Mouse (Mus musculus): ENCODE results near the gene Hscb. TPM values are rescaled to one million over a fixed set of nuclear protein-coding genes. Genes with fewer than 3 reads are reported as not detected.

The Hscb gene
- polyA plus RNA-seq, 1 experiment from 2014 or later: 10.7 TPM

DNA sequence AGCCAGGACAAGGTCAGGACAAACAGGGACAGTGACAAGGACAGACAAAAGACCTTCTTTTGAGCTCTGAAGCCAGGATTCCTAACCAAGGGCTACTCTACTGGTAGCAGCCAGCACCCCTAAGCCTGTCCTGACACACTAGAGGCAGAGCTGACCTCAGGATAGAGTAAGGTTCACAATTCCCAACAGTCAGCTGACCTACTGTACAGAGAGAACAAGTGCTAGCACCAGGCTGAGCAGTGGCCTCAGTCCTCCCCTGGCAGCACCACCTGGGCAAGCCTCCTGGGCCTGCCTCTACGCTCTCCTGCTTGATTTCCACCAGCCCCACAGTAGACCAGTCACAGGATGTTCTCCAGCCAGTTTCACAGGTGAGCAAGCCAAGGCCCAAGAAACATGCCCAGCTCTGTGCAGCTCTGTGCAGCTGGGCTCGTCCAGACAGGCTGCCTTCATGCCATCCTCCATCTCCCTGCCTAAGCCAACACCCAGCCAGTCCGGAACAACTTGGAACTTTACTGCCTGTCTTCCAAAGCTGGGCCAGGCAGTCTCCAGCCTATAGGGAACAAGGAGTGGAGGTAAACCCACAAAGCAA is 38.4 kb downstream of the Hscb start:
- 91% methylated on average over 3 of the region's 3 CpGs for WGBS
- no peak overlapping the region for H3K4me2 ChIP-seq
- no peak overlapping the region for H3K27ac ChIP-seq
- no peak overlapping the region for H3K4me3 ChIP-seq
- no peaks in the 10 kb centered on the region for H3K9me3 ChIP-seq
- no peak for ATAC-seq (ENCODE audit: low FRiP score)
- H3K4me1 ChIP-seq (replicated peaks): peaks cover 35% of the 10 kb centered on the region
- H3K27me3 ChIP-seq: no peaks in the 10 kb centered on the region
- peak overlapping the region; percentile 13; the same call in 1 of the 2 replicates for H3K9ac ChIP-seq
- peaks cover 85% of the 10 kb centered on the region for H3K36me3 ChIP-seq

DNA sequence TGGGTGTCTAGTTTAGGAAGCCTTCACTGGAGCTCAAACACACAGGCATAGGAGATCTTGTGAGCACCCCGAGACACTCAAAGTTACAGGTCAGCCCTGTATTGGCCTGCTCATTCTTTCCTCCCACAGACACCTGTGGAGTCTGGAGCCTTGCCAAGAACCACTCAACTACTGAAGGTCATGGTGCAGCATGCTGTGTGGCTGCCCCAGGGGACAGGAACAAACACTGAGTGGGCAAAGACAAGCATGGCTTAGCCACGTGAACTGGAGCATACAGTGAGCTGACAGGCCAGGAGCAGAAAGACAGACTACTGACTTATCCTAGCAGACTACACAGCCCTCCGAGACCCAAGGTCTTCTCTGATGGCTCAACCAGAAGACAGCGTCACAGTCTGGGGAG is 41.9 kb downstream of the Hscb start:
- peaks cover 10% of the 10 kb centered on the region for H3K4me1 ChIP-seq (replicated peaks)
- no peak overlapping the region for H3K4me3 ChIP-seq
- 72% methylated on average over 4 of the region's 4 CpGs for WGBS
- H3K9ac ChIP-seq: no peak overlapping the region
- H3K4me2 ChIP-seq: no peak overlapping the region
- H3K27ac ChIP-seq: no peak overlapping the region
- no peaks in the 10 kb centered on the region for H3K27me3 ChIP-seq
- ATAC-seq (ENCODE audit: low FRiP score): no peak
- peaks cover 98% of the 10 kb centered on the region for H3K36me3 ChIP-seq
- H3K9me3 ChIP-seq: no peaks in the 10 kb centered on the region

DNA sequence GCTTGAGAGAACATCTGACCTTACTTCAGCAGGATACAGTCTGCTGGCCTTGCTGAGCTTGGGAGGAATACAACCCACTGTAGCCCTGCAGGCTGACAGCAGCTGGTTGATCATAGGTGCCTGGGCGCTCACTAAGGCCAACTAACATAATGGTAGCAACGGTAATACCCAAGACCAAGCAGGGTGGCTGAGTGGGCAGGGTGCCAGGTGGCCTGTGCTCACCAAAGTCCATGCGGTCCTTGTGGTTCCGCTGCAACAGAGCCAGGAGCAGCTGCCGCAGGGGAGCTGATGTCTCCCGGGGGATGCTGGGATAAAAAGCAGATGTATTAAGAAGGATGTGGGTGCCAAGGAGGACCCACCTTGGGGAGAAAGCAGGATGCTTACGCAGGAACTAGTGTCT is 45.2 kb downstream of the Hscb start:
- WGBS: 85% methylated on average over 7 of the region's 7 CpGs
- H3K4me3 ChIP-seq: no peak overlapping the region
- H3K36me3 ChIP-seq: peaks cover 99% of the 10 kb centered on the region
- 0 out of 2 replicates have a peak, but pooled peaks cover 4% of the 10 kb centered on the region for H3K4me1 ChIP-seq (replicated peaks)
- H3K4me2 ChIP-seq: no peak overlapping the region
- no peaks in the 10 kb centered on the region for H3K27me3 ChIP-seq
- H3K9ac ChIP-seq: no peak overlapping the region
- H3K27ac ChIP-seq: no peak overlapping the region
- ATAC-seq (ENCODE audit: low FRiP score): no peak
- no peaks in the 10 kb centered on the region for H3K9me3 ChIP-seq

DNA sequence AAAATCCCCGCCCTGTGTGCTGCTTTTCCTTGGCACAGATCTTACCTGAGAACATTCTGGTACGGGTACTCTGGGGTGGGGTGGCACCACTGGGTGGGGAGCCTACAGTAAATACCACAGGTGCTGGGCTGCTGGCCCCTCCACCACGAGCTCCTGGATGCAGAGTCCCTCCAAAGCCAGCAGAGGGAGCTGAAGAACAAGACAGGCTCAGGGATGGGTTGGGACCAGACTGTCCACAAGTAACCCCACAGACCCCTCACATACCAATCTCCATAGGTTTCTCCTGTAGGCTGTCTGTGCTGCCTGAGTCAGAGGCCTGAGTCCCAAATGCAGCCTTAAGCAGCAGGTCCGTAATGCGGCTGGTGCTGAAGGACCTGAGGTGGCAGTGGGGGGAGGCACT is 50.9 kb downstream of the Hscb start:
- WGBS: 60% methylated on average over 5 of the region's 5 CpGs
- peak; percentile 25; the same call in 1 of the 2 replicates for ATAC-seq (ENCODE audit: low FRiP score)

DNA sequence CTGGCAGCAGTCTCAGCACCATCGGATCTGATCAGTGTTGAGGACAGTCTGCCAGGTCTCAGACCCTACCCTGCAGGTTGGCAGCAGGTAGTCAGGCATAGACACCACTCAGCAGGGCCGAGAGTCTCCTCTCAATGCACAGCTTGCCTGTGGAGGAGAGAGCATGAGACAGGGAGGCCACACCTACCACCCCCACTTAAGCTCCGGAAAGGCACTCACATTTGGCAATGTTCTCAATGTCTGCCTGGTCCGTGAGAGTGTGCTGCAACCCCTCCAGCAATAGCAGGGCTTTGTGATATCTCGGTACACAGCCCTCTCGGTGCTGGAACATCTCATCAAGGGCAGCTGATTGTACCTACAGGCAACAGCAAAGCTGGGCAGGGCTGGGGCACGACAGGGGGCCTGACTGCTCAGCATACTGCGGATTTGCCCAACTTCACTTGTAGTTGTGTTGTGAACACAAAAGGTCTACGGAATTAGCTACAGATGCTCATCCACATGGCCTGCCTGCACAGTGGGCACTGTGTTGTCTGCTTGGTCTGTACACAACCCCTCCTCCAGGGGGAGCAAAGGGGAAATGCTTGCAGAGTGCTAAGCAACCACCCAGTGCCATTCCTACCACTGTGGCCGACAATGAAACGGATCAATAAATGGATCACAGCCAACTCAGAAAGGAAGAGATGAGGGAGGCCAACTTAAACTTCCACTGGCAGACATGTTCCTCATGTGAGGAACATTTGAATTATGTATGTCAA is 53.3 kb downstream of the Hscb start:
- H3K4me3 ChIP-seq: no peak overlapping the region
- H3K27me3 ChIP-seq: no peaks in the 10 kb centered on the region
- no peak for ATAC-seq (ENCODE audit: low FRiP score)
- H3K27ac ChIP-seq: no peak overlapping the region
- 81% methylated on average over 11 of the region's 11 CpGs for WGBS
- peaks cover 71% of the 10 kb centered on the region for H3K36me3 ChIP-seq
- H3K4me1 ChIP-seq (replicated peaks): peaks cover under 1% of the 10 kb centered on the region; the same call in 1 of the 2 replicates
- no peak overlapping the region for H3K4me2 ChIP-seq
- H3K9ac ChIP-seq: no peak overlapping the region
- no peaks in the 10 kb centered on the region for H3K9me3 ChIP-seq

More for the DNA sequence above, 50.9 kb downstream of the Hscb start:
- peaks cover 96% of the 10 kb centered on the region for H3K36me3 ChIP-seq
- no peak overlapping the region for H3K4me3 ChIP-seq
- H3K9me3 ChIP-seq: no peaks in the 10 kb centered on the region
- no peak overlapping the region for H3K27ac ChIP-seq
- no peaks in the 10 kb centered on the region for H3K4me1 ChIP-seq (replicated peaks)
- H3K9ac ChIP-seq: no peak overlapping the region
- no peak overlapping the region for H3K4me2 ChIP-seq
- no peaks in the 10 kb centered on the region for H3K27me3 ChIP-seq

DNA sequence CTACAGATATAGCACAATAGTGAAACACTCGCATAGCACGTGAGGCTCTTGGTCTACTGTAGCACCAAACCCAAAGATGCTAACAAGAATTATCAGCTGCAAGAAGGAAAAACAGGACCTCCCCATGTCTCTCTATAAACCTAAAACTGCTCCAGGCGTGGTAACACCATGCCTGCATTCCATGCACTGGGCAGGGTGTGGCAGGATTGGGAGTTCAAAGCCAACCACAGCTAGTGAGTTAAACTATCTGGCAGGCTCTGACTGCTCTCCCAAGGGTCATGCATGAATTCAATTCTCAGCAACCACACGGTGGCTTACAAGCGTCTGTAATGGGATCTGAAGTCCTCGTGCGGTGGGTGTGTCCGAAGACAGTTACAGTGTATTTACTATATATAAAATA is 56.4 kb downstream of the Hscb start:
- Histone ChIP-seq H3K27ac (no peak overlapping the region), H3K27me3 (no peaks in the 10 kb centered on the region), H3K4me1 (replicated peaks) (peaks cover 26% of the 10 kb centered on the region), H3K9me3 (no peaks in the 10 kb centered on the region), H3K4me2 (no peak overlapping the region), H3K4me3 (no peak overlapping the region), H3K9ac (no peak overlapping the region), H3K36me3 (peaks cover 40% of the 10 kb centered on the region)
- 74% methylated on average over 8 of the region's 8 CpGs for WGBS
- no peak for ATAC-seq (ENCODE audit: low FRiP score)

DNA sequence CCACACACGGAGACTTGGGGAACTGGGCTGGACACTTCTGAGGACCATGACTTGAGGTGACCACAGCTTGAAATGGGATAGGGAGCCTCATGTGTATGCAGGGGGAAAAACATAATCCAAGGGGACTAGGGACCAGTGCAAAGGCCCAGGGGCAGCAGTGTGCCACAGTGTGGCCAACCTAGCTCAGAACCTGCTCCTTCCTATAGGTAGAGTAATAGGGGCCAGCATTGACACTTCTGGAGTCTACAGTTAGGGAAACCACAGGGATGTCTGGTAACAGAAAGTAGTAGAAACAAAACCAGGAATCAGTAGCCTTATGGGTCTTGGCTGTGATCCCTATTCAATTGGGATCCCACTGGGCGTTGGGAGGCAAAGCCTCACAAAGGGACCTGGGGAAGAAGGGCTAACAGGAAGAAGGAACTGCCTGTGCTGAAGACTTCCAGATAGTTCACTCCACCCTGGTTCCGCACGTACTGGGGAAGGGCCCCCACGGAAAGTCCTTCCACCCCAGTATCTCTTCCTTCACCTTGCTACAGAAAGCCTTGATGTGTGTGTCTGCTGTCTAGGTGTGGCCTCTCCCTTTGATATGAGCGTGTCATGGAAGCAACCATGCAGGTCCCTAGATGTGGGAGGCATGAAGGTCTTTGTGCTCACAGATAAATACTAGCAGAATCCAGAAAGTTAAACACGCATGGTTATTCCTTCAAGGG is 57.9 kb downstream of the Hscb start:
- H3K4me2 ChIP-seq: no peak overlapping the region

DNA sequence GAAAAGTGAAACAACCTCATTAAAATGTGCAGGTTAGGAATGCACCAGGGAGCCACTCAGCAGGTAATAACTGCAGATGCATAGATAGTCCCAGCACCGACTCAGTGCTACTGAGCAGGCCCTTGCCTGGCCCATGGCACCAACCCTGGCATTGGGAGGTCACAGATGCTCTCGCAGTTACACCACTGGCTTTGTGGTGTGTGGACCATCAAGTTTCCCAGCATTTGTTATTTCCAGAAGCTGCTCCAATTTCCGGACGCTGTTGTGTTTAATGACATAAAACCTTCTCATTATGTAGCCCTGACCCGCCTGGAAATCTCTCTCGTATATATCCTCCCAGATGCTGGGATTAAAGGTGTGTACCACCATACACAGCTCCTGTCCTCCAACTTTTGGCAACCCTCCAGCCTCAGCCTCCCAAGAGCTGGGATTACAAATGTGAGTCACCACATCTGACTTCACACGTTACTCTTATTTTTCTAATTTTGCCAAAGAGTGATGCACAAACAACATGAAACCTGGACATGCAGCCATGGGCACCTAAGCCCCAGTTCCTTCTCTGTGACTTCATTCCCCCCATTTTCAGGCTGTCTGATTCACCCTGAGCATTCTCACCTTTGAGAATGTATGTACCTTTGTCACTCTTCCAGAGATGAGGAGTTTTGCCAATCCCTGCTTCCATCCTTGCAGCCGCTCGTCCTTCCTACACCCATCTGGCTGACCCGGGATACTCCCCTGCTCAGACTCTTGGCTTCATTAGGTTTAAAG is 58.6 kb downstream of the Hscb start:
- H3K27me3 ChIP-seq: no peaks in the 10 kb centered on the region
- H3K36me3 ChIP-seq: peaks cover 38% of the 10 kb centered on the region
- H3K9me3 ChIP-seq: no peaks in the 10 kb centered on the region
- H3K4me2 ChIP-seq: peak overlapping the region; percentile 97
- H3K27ac ChIP-seq: peak overlapping the region; percentile 48; the same call in 1 of the 2 replicates
- ATAC-seq (ENCODE audit: low FRiP score): peak; percentile 71
- H3K4me1 ChIP-seq (replicated peaks): peaks cover 26% of the 10 kb centered on the region
- H3K4me3 ChIP-seq: peak overlapping the region; percentile 78
- H3K9ac ChIP-seq: peak overlapping the region; percentile 87
- WGBS: 61% methylated on average over 10 of the region's 10 CpGs

More for the DNA sequence above, 57.9 kb downstream of the Hscb start:
- no peaks in the 10 kb centered on the region for H3K9me3 ChIP-seq
- ATAC-seq (ENCODE audit: low FRiP score): no peak
- H3K27ac ChIP-seq: no peak overlapping the region
- peaks cover 26% of the 10 kb centered on the region for H3K4me1 ChIP-seq (replicated peaks)
- H3K4me3 ChIP-seq: no peak overlapping the region
- H3K27me3 ChIP-seq: no peaks in the 10 kb centered on the region
- peaks cover 38% of the 10 kb centered on the region for H3K36me3 ChIP-seq
- no peak overlapping the region for H3K9ac ChIP-seq
- WGBS: 93% methylated on average over 7 of the region's 7 CpGs

DNA sequence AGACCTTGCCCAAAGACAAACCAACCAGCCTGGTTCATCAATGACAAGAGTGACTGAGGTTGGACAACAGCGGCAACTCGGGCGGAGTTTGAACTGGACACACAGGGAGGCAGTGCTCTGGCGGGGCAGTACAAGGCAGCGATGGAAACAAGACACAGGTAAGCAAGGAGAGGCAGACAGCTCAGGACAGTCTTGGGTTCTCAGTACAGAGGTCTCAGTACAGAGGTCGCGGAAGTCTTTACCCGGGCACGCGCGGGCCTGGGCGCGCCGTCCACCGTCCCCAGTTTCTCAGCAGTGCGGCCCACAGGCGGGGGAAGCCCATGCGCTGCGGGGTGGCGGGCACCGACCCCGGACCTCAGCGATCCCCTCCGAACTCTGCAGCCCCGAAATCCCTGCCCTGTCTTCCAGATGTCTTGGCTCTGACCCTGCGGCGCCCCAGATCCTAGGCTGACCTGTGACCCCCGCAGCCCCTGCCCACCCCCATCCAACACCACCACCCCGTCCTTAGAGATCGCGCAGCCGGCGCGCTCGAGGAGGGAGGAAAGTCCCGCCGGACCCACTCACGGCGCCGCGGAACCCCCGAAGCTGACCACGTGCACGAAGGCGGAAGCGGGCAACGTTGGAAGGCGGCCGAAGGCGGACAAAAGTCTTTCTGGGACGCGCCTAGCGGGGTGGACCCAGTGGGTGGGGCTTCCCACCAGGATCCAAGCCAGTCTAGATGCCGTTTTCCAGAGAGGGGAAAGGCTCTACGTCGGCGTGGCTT is 59.4 kb downstream of the Hscb start, which contains the start of gene Pus1:
Gene Pus1, minus strand, starts transcription at position 662 of the 763 bp plus-strand sequence.
- peak within 1 kb of the TSS; percentile 97 for H3K4me2 ChIP-seq
- WGBS: under 1% methylated on average over 57 of the region's 57 CpGs
- peak within 1 kb of the TSS; percentile 87 for H3K9ac ChIP-seq
- peak within 1 kb of the TSS; percentile 48; the same call in 1 of the 2 replicates for H3K27ac ChIP-seq
- ATAC-seq (ENCODE audit: low FRiP score): peak; percentile 84
- peak within 1 kb of the TSS; percentile 78 for H3K4me3 ChIP-seq
- no peaks in the 10 kb centered on the region for H3K27me3 ChIP-seq
- no peaks in the 10 kb centered on the region for H3K9me3 ChIP-seq
- peaks cover 26% of the 10 kb centered on the region for H3K4me1 ChIP-seq (replicated peaks)
- peaks cover 40% of the 10 kb centered on the region for H3K36me3 ChIP-seq

DNA sequence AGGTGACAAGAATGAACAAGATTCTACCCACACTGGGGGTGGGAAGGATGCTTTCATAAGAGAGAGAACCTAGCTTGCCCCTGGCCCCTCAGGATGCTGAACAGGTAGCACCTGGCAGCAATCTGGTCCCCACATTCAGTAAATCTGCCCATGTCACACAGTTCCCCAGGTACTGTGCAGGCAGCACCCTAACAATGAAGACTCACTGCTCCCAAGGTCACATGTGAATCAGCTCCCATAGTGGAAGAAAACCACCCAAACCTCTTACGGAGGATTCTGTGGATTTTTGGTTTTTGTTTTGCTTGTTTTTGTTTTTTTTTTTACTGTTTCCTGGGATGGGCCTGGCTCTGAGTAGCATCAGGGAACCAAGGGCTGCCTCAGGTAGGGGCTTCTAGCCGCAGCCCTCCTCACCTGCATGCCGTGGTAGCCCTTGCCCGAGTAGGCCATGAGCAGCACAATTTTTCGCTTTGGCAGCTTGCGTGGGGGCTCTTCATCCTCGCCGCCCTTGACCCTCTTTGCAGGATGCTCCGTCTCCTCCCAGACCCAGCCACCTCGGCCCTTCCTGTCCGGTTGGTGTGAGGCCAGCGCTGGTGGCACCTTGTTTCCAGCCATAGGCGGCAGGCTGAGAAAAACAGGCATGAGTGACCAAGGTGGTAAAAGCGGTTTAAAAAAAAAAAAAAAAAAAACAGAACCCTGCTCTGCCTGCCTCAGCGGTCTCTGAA is 60.1 kb downstream of the Hscb start:
- peaks cover 42% of the 10 kb centered on the region for H3K36me3 ChIP-seq
- no peak for ATAC-seq (ENCODE audit: low FRiP score)

More for the DNA sequence above, 60.1 kb downstream of the Hscb start:
- H3K9me3 ChIP-seq: no peaks in the 10 kb centered on the region
- peak overlapping the region; percentile 78 for H3K4me3 ChIP-seq
- no peak overlapping the region for H3K27ac ChIP-seq
- H3K4me2 ChIP-seq: peak overlapping the region; percentile 97
- H3K4me1 ChIP-seq (replicated peaks): peaks cover 26% of the 10 kb centered on the region
- 25% methylated on average over 15 of the region's 15 CpGs for WGBS
- no peaks in the 10 kb centered on the region for H3K27me3 ChIP-seq
- peak overlapping the region; percentile 87 for H3K9ac ChIP-seq

Measured in hindbrain, embryonic 13.5 days (tissue).